Mouse (Mus musculus) kidney, postnatal 4 days (tissue): ENCODE data around the gene Stradb.
"Not testable (repeated sequence)": the region's sequence is repeated elsewhere in the genome, so short reads cannot be mapped to it uniquely, and the experiment has no call there.

Experiments used
- DNase-seq, 2 experiments: peaks; one replicate each; pipeline ENCODE4 v3.0.0; 2021; ENCODE audit warnings: mixed read lengths in 2 of 2

The Stradb gene

GRCm38 (mm10) chr1:58973366-58974221 lies at the start of gene Stradb, which contains the start of gene Trak2:
TSS of gene Stradb (plus strand) at chr1:58973522.
TSS of gene Trak2 (minus strand) at chr1:58973430.
- peak; percentile 94 to 97 for DNase-seq

GRCm38 (mm10) chr1:58926664-58927063 lies 46.7 kb upstream of the Stradb start:
- no peak for DNase-seq

- peak in 1 of 2 experiments; percentile 38 for DNase-seq
Measured at GRCm38 (mm10) chr1:58936746-58937605, 36.3 kb upstream of the Stradb start.

GRCm38 (mm10) chr1:58937606-58938099 lies 35.7 kb upstream of the Stradb start:
- no peak for DNase-seq

GRCm38 (mm10) chr1:58945523-58945922 lies 27.8 kb upstream of the Stradb start:
- DNase-seq: no peak

- no peak for DNase-seq
Measured at GRCm38 (mm10) chr1:58945960-58946670, 27.2 kb upstream of the Stradb start.

- no peak for DNase-seq
Measured at GRCm38 (mm10) chr1:58946718-58947117, 26.6 kb upstream of the Stradb start.

- no peak for DNase-seq
Measured at GRCm38 (mm10) chr1:58949561-58950106, 23.7 kb upstream of the Stradb start.

- DNase-seq: peak; percentile 61 to 74
Measured at GRCm38 (mm10) chr1:58950899-58951648, 22.2 kb upstream of the Stradb start.

- DNase-seq: peak; percentile 11 to 21
Measured at GRCm38 (mm10) chr1:58951841-58952240, 21.5 kb upstream of the Stradb start.

- DNase-seq: no peak
Measured at GRCm38 (mm10) chr1:58952526-58952925, 20.8 kb upstream of the Stradb start.

- no peak for DNase-seq
Measured at GRCm38 (mm10) chr1:58952997-58953396, 20.3 kb upstream of the Stradb start.

- DNase-seq: no peak
Measured at GRCm38 (mm10) chr1:58953686-58954434, 19.5 kb upstream of the Stradb start.

GRCm38 (mm10) chr1:58954578-58955410 lies 18.5 kb upstream of the Stradb start:
- DNase-seq: no peak

- no peak for DNase-seq
Measured at GRCm38 (mm10) chr1:58955716-58956115, 17.6 kb upstream of the Stradb start.

- DNase-seq: peak; percentile 23 to 37
Measured at GRCm38 (mm10) chr1:58956229-58956628, 17.1 kb upstream of the Stradb start.

GRCm38 (mm10) chr1:58957931-58958330 lies 15.4 kb upstream of the Stradb start:
- DNase-seq: no peak

- DNase-seq: not testable (repeated sequence)
Measured at GRCm38 (mm10) chr1:58958789-58959526, 14.4 kb upstream of the Stradb start.

GRCm38 (mm10) chr1:58959682-58960081 lies 13.6 kb upstream of the Stradb start:
- DNase-seq: no peak
